Mouse (Mus musculus) embryonic facial prominence, embryonic 13.5 days (tissue): ENCODE data around the gene Nmd3. TPM values are rescaled to one million over a fixed set of nuclear protein-coding genes. Genes with fewer than 3 reads are reported as not detected.

ENCODE experiments used
- ATAC-seq: fragments of 200-750 bp; cut with Nextera tagmentation; 2 replicates; pipeline ENCODE4 v1.8.0; 2017; ENCODE audit warnings: low read depth; ENCODE audit not compliant: insufficient number of reproducible peaks, insufficient read depth, low FRiP score, low TSS enrichment
- H3K27ac ChIP-seq: fragments of 300-500 bp; sonication (generic); 2 replicates; pipeline ENCODE4 v1.5.1; 2015; ENCODE audit warnings: moderate library complexity, mild to moderate bottlenecking, inconsistent platforms
- H3K27me3 ChIP-seq: fragments of 300-500 bp; sonication (generic); 2 replicates; pipeline ENCODE4 v1.6.1; 2015; ENCODE audit warnings: mild to moderate bottlenecking, inconsistent platforms
- H3K36me3 ChIP-seq: fragments of 300-500 bp; sonication (generic); 2 replicates; pipeline ENCODE4 v1.6.1; 2015; ENCODE audit warnings: mild to moderate bottlenecking, inconsistent platforms
- H3K4me1 ChIP-seq: fragments of 300-500 bp; sonication (generic); 2 replicates; pipeline ENCODE4 v1.6.1; 2015; ENCODE audit warnings: inconsistent platforms
- H3K4me2 ChIP-seq: fragments of 300-500 bp; sonication (generic); 2 replicates; pipeline ENCODE4 v1.6.1; 2015; ENCODE audit warnings: moderate library complexity, mild to moderate bottlenecking, inconsistent platforms
- H3K4me3 ChIP-seq: fragments of 300-500 bp; sonication (generic); 2 replicates; pipeline ENCODE4 v1.5.1; 2015; ENCODE audit warnings: mild to moderate bottlenecking, inconsistent platforms
- H3K9ac ChIP-seq: fragments of 300-500 bp; sonication (generic); 2 replicates; pipeline ENCODE4 v1.6.1; 2015; ENCODE audit warnings: mild to moderate bottlenecking, inconsistent platforms
- H3K9me3 ChIP-seq: fragments of 300-500 bp; sonication (generic); 2 replicates; pipeline ENCODE4 v1.6.1; 2016; ENCODE audit warnings: inconsistent platforms
- WGBS: fragments of 180-500 bp; shearing (Covaris S2); methylation state at CpG from one replicate; pipeline ENCODE4 v1.1.7; 2015; ENCODE audit warnings: mixed read lengths; 5-methylcytosine and 5-hydroxymethylcytosine counted together
- polyA plus RNA-seq: library from polyadenylated mRNA; unstranded; fragments of >200 nt; fragmentation: Nextera tagmentation; extraction: Ambion mirVana; gene quantifications from 2 replicates; pipeline ENCODE4 v1.2.1, GENCODE M21; 2015

Nmd3 gene
- polyA plus RNA-seq, result 136 TPM in 2 replicates

- Histone ChIP-seq H3K36me3 (peaks cover 6% of the 10 kb centered on the region; the same call in 1 of the 2 replicates), H3K4me1 (peaks cover 13% of the 10 kb centered on the region), H3K4me3 (peak within 1 kb of the TSS; percentile 95), H3K9ac (peak within 1 kb of the TSS; percentile 92), H3K27me3 (no peaks in the 10 kb centered on the region), H3K27ac (peak within 1 kb of the TSS; percentile 90), H3K9me3 (no peaks in the 10 kb centered on the region), H3K4me2 (peak within 1 kb of the TSS; percentile 89)
- under 1% methylated on average over 33 of the region's 33 CpGs for WGBS
- peak; percentile 96 for ATAC-seq
These were observed at the start of gene Nmd3 for GRCm38 (mm10) chr3:69721814-69722186. TSS of gene Nmd3 (plus strand) at chr3:69721985.

- Histone ChIP-seq H3K4me2 (no peak overlapping the region), H3K36me3 (no peaks in the 10 kb centered on the region), H3K4me3 (no peak overlapping the region), H3K9ac (no peak overlapping the region), H3K27me3 (no peaks in the 10 kb centered on the region), H3K9me3 (no peaks in the 10 kb centered on the region), H3K4me1 (no peaks in the 10 kb centered on the region), H3K27ac (no peak overlapping the region)
- WGBS, result 93% methylated on average over 10 of the region's 10 CpGs
- no peak for ATAC-seq
These were observed 48.4 kb upstream of the Nmd3 start for GRCm38 (mm10) chr3:69673351-69673750.

GRCm38 (mm10) chr3:69674206-69674605 lies 47.6 kb upstream of the Nmd3 start:
- H3K36me3 ChIP-seq, result no peaks in the 10 kb centered on the region
- H3K4me3 ChIP-seq, result no peak overlapping the region
- H3K4me2 ChIP-seq, result no peak overlapping the region
- H3K9me3 ChIP-seq, result no peaks in the 10 kb centered on the region
- no peaks in the 10 kb centered on the region for H3K4me1 ChIP-seq
- no peaks in the 10 kb centered on the region for H3K27me3 ChIP-seq
- no peak for ATAC-seq
- H3K27ac ChIP-seq, result no peak overlapping the region
- no peak overlapping the region for H3K9ac ChIP-seq
- WGBS, result 77% methylated on average over 3 of the region's 3 CpGs

- Histone ChIP-seq H3K9me3 (no peaks in the 10 kb centered on the region), H3K27me3 (no peaks in the 10 kb centered on the region), H3K9ac (no peak overlapping the region), H3K27ac (no peak overlapping the region), H3K4me2 (no peak overlapping the region), H3K4me3 (no peak overlapping the region), H3K4me1 (no peaks in the 10 kb centered on the region), H3K36me3 (no peaks in the 10 kb centered on the region)
- WGBS, result 66% methylated on average over 1 of the region's 1 CpGs
- no peak for ATAC-seq
These were observed 32.0 kb upstream of the Nmd3 start for GRCm38 (mm10) chr3:69689791-69690190.

GRCm38 (mm10) chr3:69690939-69691338 lies 30.8 kb upstream of the Nmd3 start:
- Histone ChIP-seq H3K4me3 (no peak overlapping the region), H3K9me3 (no peaks in the 10 kb centered on the region), H3K27ac (no peak overlapping the region), H3K4me1 (no peaks in the 10 kb centered on the region), H3K4me2 (no peak overlapping the region), H3K27me3 (no peaks in the 10 kb centered on the region), H3K36me3 (no peaks in the 10 kb centered on the region), H3K9ac (no peak overlapping the region)
- 86% methylated on average over 2 of the region's 2 CpGs for WGBS
- ATAC-seq, result no peak

- ATAC-seq, result no peak
- H3K27ac ChIP-seq, result no peak overlapping the region
- no peak overlapping the region for H3K9ac ChIP-seq
- no peaks in the 10 kb centered on the region for H3K9me3 ChIP-seq
- H3K36me3 ChIP-seq, result no peaks in the 10 kb centered on the region
- H3K27me3 ChIP-seq, result no peaks in the 10 kb centered on the region
- H3K4me3 ChIP-seq, result no peak overlapping the region
- 66% methylated on average over 6 of the region's 6 CpGs for WGBS
- no peaks in the 10 kb centered on the region for H3K4me1 ChIP-seq
- no peak overlapping the region for H3K4me2 ChIP-seq
These were observed 21.8 kb upstream of the Nmd3 start for GRCm38 (mm10) chr3:69699851-69700500.

GRCm38 (mm10) chr3:69701905-69702304 lies 19.9 kb upstream of the Nmd3 start:
- H3K4me2 ChIP-seq, result no peak overlapping the region
- H3K4me3 ChIP-seq, result no peak overlapping the region
- no peaks in the 10 kb centered on the region for H3K4me1 ChIP-seq
- no peaks in the 10 kb centered on the region for H3K9me3 ChIP-seq
- H3K27me3 ChIP-seq, result no peaks in the 10 kb centered on the region
- WGBS, result 38% methylated on average over 1 of the region's 1 CpGs
- no peaks in the 10 kb centered on the region for H3K36me3 ChIP-seq
- no peak overlapping the region for H3K9ac ChIP-seq
- ATAC-seq, result no peak
- no peak overlapping the region for H3K27ac ChIP-seq

- no peak overlapping the region for H3K9ac ChIP-seq
- H3K27ac ChIP-seq, result no peak overlapping the region
- H3K27me3 ChIP-seq, result no peaks in the 10 kb centered on the region
- no peak for ATAC-seq
- no peak overlapping the region for H3K4me3 ChIP-seq
- no peaks in the 10 kb centered on the region for H3K9me3 ChIP-seq
- no peaks in the 10 kb centered on the region for H3K36me3 ChIP-seq
- no peaks in the 10 kb centered on the region for H3K4me1 ChIP-seq
- H3K4me2 ChIP-seq, result no peak overlapping the region
These were observed 19.4 kb upstream of the Nmd3 start for GRCm38 (mm10) chr3:69702421-69702820.

GRCm38 (mm10) chr3:69709043-69709929 lies 12.5 kb upstream of the Nmd3 start:
- Histone ChIP-seq H3K9me3 (no peaks in the 10 kb centered on the region), H3K4me2 (no peak overlapping the region), H3K36me3 (no peaks in the 10 kb centered on the region), H3K4me1 (no peaks in the 10 kb centered on the region), H3K9ac (no peak overlapping the region), H3K4me3 (no peak overlapping the region), H3K27ac (no peak overlapping the region), H3K27me3 (no peaks in the 10 kb centered on the region)
- 61% methylated on average over 12 of the region's 12 CpGs for WGBS
- ATAC-seq, result no peak

GRCm38 (mm10) chr3:69711907-69712600 lies 9.7 kb upstream of the Nmd3 start:
- H3K9ac ChIP-seq, result no peak overlapping the region
- no peaks in the 10 kb centered on the region for H3K9me3 ChIP-seq
- no peaks in the 10 kb centered on the region for H3K4me1 ChIP-seq
- H3K4me2 ChIP-seq, result no peak overlapping the region
- ATAC-seq, result no peak
- H3K27me3 ChIP-seq, result no peaks in the 10 kb centered on the region
- H3K27ac ChIP-seq, result no peak overlapping the region
- no peaks in the 10 kb centered on the region for H3K36me3 ChIP-seq
- H3K4me3 ChIP-seq, result no peak overlapping the region
- WGBS, result 41% methylated on average over 8 of the region's 8 CpGs

- Histone ChIP-seq H3K27ac (no peak overlapping the region), H3K4me3 (no peak overlapping the region), H3K36me3 (no peaks in the 10 kb centered on the region), H3K27me3 (no peaks in the 10 kb centered on the region), H3K4me2 (no peak overlapping the region), H3K4me1 (no peaks in the 10 kb centered on the region), H3K9me3 (no peaks in the 10 kb centered on the region), H3K9ac (no peak overlapping the region)
- no peak for ATAC-seq
- 73% methylated on average over 6 of the region's 6 CpGs for WGBS
These were observed 4.3 kb upstream of the Nmd3 start for GRCm38 (mm10) chr3:69717476-69717875.
